Comparison of ENCODE assay signal across 26 mouse cellular contexts in the genomic region with DNA sequence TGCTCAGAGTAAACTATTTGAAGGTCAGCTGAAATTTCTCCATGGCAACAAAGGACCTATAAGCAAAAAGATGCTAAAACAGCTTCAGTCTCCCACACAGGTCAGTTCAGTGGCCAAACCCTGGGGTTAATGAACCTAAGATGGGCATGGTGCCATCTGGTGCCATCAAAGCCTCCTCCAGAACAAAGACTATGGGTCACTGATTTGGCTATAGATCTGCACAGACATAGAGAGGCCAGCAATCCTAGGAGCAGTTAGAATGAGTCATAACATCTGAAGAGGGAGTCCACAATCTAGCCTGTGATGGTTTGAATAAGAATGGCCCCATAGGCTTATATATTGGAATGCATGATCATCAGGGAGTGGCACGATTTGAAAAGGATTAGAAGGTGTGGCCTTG.
"Had no signal": no experiment of that assay in that cellular context is flagged by ENCODE, and none has a peak within 500 bp of the region (broad histone marks: within the 10 kb centered on the region; RNA-seq: fewer than 3 reads in every experiment).

No protein-coding gene starts in this region.

- ATAC-seq: hindbrain, embryonic 16.5 days; inflammation-experienced regulatory T-cells, adult 6 months; intestine, embryonic 15.5 days; intestine, postnatal 0 days; liver, embryonic 12.5 days had no signal

- H3K9me3 ChIP-seq: heart, embryonic 10.5 days; heart, embryonic 12.5 days; hindbrain, embryonic 10.5 days; hindbrain, embryonic 12.5 days; intestine, embryonic 15.5 days; limb, embryonic 13.5 days; limb, embryonic 15.5 days; liver, embryonic 12.5 days had no signal

- H3K27me3 ChIP-seq: heart, embryonic 12.5 days; intestine, embryonic 15.5 days; limb, embryonic 15.5 days; liver, embryonic 12.5 days had no signal

- H3K4me3 ChIP-seq: gastrocnemius, adult 2 months; heart, embryonic 10.5 days; heart, embryonic 12.5 days; hindbrain, embryonic 10.5 days; hindbrain, embryonic 12.5 days; intestine, embryonic 15.5 days; layer of hippocampus, adult 2 months; limb, embryonic 13.5 days; limb, embryonic 15.5 days; liver, embryonic 12.5 days had no signal

- H3K27ac ChIP-seq: gastrocnemius, adult 2 months; heart, embryonic 10.5 days; hindbrain, embryonic 10.5 days; hindbrain, embryonic 12.5 days; hindbrain, embryonic 14.5 days; intestine, embryonic 15.5 days; layer of hippocampus, adult 2 months; limb, embryonic 13.5 days; limb, embryonic 15.5 days; liver, embryonic 12.5 days; liver, embryonic 14.5 days had no signal

- DNase-seq: gastrocnemius, adult 2 months; gastrocnemius, postnatal 10 days; gastrocnemius, postnatal 25 days; heart, adult 18-20 months; heart, postnatal 10 days; heart, postnatal 4 days; kidney, adult 18-20 months; kidney, adult 9 months; kidney, postnatal 10 days; kidney, postnatal 4 days; left cerebral cortex, postnatal 4 days; lung, adult 18-20 months had no signal

- H3K9ac ChIP-seq: heart, embryonic 12.5 days; hindbrain, embryonic 12.5 days; hindbrain, embryonic 14.5 days; intestine, embryonic 15.5 days; limb, embryonic 13.5 days; limb, embryonic 15.5 days; liver, embryonic 12.5 days; liver, embryonic 14.5 days had no signal

- H3K4me2 ChIP-seq: heart, embryonic 12.5 days; hindbrain, embryonic 12.5 days; hindbrain, embryonic 14.5 days; intestine, embryonic 15.5 days; limb, embryonic 13.5 days; limb, embryonic 15.5 days; liver, embryonic 12.5 days had no signal

- H3K4me1 ChIP-seq: heart, embryonic 12.5 days; hindbrain, embryonic 10.5 days; hindbrain, embryonic 12.5 days; intestine, embryonic 15.5 days; limb, embryonic 13.5 days; limb, embryonic 15.5 days had no signal

- H3K36me3 ChIP-seq: heart, embryonic 10.5 days; heart, embryonic 12.5 days; hindbrain, embryonic 10.5 days; hindbrain, embryonic 12.5 days; intestine, embryonic 15.5 days; limb, embryonic 13.5 days; limb, embryonic 15.5 days; liver, embryonic 12.5 days had no signal
